Mouse (Mus musculus): ENCODE results near the gene Fry. TPM values are rescaled to one million over a fixed set of nuclear protein-coding genes. Genes with fewer than 3 reads are reported as not detected.

Fry gene
- polyA plus RNA-seq, 1 experiment from 2014 or later, result 22.4 TPM

DNA sequence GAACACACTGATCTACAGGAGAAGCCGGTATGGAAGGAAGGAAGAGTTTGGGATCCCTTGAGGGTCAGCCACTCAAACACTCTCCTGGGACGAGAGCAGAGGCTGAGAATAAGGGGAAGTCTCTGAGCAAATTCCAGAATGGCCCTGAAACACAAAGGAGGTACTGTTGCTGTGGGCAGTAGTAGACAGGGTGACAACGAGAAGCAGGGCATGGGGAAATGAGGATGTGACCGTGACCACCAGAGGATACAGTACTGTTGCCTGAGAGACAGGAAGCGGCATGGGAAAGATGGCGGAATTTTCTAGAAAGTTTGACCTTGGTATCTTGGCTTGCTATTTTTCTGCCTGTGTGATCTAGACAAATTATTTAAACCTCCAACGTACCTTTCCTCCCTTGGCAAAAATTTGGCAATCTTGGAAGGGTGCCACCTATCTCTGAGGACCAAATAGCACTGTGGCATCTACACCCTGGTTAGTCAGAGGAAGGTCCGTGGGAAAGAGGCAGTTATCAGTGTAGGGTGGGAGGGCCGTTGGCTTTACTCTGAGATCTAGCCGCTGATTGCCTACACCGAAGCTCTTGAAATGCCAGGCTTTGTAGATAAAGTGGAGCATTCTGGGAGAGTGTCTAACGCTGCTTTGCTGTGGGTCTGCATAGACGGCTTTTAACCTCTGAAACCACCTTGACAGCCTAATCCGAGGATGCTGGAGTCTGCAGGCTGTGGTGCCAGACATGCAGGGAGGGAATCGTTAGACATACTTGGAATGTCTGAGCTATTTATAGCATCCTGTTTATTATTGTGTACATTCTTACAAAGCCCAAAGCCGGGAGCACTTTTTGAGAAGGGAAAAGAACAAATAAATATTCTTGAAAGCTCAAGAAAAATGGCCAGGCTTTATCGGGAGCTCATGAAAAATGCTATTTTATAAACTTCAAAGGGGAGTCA, 266.1 kb downstream of the Fry start:
- no peaks in the 10 kb centered on the region for H3K36me3 ChIP-seq (ENCODE audit: control insufficient read depth, insufficient read depth, low read length)
- no peak overlapping the region for H3K27ac ChIP-seq (ENCODE audit: low read depth, low read length)
- ATAC-seq (ENCODE audit: low FRiP score) (no peak), DNase-seq (ENCODE audit: low spot score) (no peak)
- no peaks in the 10 kb centered on the region for H3K27me3 ChIP-seq (ENCODE audit: control insufficient read depth, insufficient read depth, low read length)
- H3K4me1 ChIP-seq (replicated peaks; ENCODE audit: control insufficient read depth, insufficient read depth, low read length), result no peaks in the 10 kb centered on the region
- no peak overlapping the region for H3K9ac ChIP-seq (ENCODE audit: low read depth, low read length)
- no peak overlapping the region for H3K4me3 ChIP-seq (ENCODE audit: low read depth, low read length)
- H3K4me2 ChIP-seq (replicated peaks; ENCODE audit: low read depth, low read length), result no peak overlapping the region
- H3K9me3 ChIP-seq (ENCODE audit: control insufficient read depth, low read length), result no peaks in the 10 kb centered on the region
- WGBS, result 83% methylated on average over 17 of the region's 17 CpGs

DNA sequence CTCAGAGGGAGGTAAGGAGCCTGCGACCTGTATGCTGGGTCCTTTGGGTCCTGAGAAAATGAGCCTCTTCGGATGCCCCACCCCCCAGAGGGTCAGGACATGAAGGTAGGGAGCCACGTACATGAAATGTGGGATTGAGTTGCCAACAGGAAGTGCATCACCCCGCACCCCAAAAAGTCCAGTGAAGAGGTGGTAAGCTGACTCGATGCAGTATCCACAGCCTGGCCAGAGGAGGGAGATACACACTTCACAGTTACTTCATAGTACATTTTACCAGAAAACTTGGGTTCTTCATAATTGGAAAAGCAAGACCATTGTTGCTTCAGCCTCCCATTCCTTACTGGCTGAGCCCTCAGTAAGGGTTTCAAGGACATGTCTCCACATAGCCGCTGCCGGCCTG, 266.8 kb downstream of the Fry start:
- Histone ChIP-seq H3K27ac (ENCODE audit: low read depth, low read length) (no peak overlapping the region), H3K27me3 (ENCODE audit: control insufficient read depth, insufficient read depth, low read length) (no peaks in the 10 kb centered on the region), H3K4me1 (replicated peaks; ENCODE audit: control insufficient read depth, insufficient read depth, low read length) (no peaks in the 10 kb centered on the region), H3K4me3 (ENCODE audit: low read depth, low read length) (no peak overlapping the region), H3K9ac (ENCODE audit: low read depth, low read length) (no peak overlapping the region), H3K36me3 (ENCODE audit: control insufficient read depth, insufficient read depth, low read length) (no peaks in the 10 kb centered on the region), H3K4me2 (replicated peaks; ENCODE audit: low read depth, low read length) (no peak overlapping the region), H3K9me3 (ENCODE audit: control insufficient read depth, low read length) (no peaks in the 10 kb centered on the region)
- no peak for ATAC-seq (ENCODE audit: low FRiP score)
- DNase-seq (ENCODE audit: low spot score), result no peak
- WGBS, result 85% methylated on average over 7 of the region's 7 CpGs

DNA sequence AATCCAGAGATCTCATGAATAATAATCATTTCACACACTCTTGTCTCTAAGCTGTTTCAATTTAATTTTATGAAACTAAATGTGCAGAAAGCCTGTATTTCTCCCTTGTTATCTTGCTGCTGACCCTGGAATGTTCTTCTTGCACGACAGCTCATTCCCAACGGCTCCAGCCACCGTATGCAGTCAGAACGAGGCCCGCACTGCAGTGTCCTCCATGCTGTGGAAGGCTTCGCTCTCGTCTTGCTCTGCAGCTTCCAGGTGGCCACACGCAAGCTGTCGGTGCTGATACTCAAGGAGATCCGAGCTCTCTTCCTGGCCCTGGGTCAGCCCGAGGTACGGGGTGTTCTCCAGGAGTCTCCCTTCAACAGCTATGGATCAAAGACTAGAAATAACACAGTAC, 270.2 kb downstream of the Fry start:
- DNase-seq (ENCODE audit: low spot score) (no peak), ATAC-seq (ENCODE audit: low FRiP score) (no peak)
- H3K4me1 ChIP-seq (replicated peaks; ENCODE audit: control insufficient read depth, insufficient read depth, low read length), result no peaks in the 10 kb centered on the region
- no peak overlapping the region for H3K27ac ChIP-seq (ENCODE audit: low read depth, low read length)
- WGBS, result 86% methylated on average over 12 of the region's 12 CpGs
- no peak overlapping the region for H3K9ac ChIP-seq (ENCODE audit: low read depth, low read length)
- no peaks in the 10 kb centered on the region for H3K36me3 ChIP-seq (ENCODE audit: control insufficient read depth, insufficient read depth, low read length)
- no peaks in the 10 kb centered on the region for H3K9me3 ChIP-seq (ENCODE audit: control insufficient read depth, low read length)
- no peak overlapping the region for H3K4me2 ChIP-seq (replicated peaks; ENCODE audit: low read depth, low read length)
- H3K27me3 ChIP-seq (ENCODE audit: control insufficient read depth, insufficient read depth, low read length), result no peaks in the 10 kb centered on the region
- no peak overlapping the region for H3K4me3 ChIP-seq (ENCODE audit: low read depth, low read length)

DNA sequence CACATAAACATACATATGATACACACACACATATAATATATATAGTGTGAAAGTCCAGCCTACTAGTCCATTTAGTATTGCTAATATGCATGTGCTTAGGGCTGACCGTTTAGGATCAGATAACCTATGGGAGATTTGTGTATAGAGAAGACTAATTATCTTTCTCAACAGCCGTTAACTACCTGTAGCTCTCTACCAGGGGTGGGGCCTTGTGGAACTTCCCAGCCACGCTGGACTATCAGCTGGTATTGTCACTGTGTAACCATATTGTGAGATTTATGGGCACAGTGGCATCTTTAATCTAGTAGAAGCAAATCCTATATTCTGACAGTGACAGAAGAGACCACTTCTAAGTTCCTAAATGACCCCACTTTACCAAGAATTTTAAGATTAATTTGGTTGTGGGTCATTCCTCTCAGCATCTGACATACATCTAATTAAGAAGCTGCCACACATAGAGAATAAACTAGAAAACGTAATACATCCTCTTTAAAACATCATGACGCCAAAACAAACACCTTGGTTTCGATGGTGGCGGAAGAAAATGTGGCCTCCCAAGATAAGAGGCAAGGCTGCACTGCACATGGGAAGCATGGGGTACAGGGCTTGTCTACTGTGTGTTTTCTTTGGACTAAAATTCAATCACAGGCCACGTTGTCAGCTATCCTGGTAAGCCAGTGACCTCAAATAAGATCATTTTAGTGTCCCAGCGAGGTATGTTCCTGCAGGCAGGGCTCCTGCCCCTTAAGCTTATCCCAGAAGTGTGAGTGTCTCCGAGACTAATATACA, 271.3 kb downstream of the Fry start:
- Histone ChIP-seq H3K27ac (ENCODE audit: low read depth, low read length) (no peak overlapping the region), H3K9me3 (ENCODE audit: control insufficient read depth, low read length) (no peaks in the 10 kb centered on the region), H3K36me3 (ENCODE audit: control insufficient read depth, insufficient read depth, low read length) (no peaks in the 10 kb centered on the region), H3K4me2 (replicated peaks; ENCODE audit: low read depth, low read length) (no peak overlapping the region), H3K4me1 (replicated peaks; ENCODE audit: control insufficient read depth, insufficient read depth, low read length) (no peaks in the 10 kb centered on the region), H3K4me3 (ENCODE audit: low read depth, low read length) (no peak overlapping the region), H3K9ac (ENCODE audit: low read depth, low read length) (no peak overlapping the region), H3K27me3 (ENCODE audit: control insufficient read depth, insufficient read depth, low read length) (no peaks in the 10 kb centered on the region)
- ATAC-seq (ENCODE audit: low FRiP score) (no peak), DNase-seq (ENCODE audit: low spot score) (no peak)
- 81% methylated on average over 10 of the region's 10 CpGs for WGBS

DNA sequence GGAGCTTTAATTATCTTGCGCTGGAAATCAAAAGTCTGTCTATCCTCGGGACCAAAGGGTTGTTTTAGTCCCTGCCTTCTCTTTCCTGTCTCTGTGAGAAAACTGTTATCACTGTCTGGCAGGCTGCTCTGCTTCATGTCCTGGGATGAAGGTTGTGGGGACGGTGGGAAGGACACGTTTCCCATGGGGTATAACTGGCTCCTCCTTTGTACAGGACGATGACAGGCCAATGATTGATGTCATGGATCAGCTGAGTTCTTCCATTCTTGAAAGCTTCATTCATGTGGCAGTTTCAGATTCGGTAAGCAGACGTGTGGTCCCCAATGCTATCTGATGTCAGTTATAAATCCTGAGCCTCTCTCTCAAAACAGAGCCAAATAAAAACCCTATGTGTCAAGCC, 272.0 kb downstream of the Fry start:
- no peaks in the 10 kb centered on the region for H3K4me1 ChIP-seq (replicated peaks; ENCODE audit: control insufficient read depth, insufficient read depth, low read length)
- ATAC-seq (ENCODE audit: low FRiP score) (no peak), DNase-seq (ENCODE audit: low spot score) (peak; percentile 26)
- no peaks in the 10 kb centered on the region for H3K27me3 ChIP-seq (ENCODE audit: control insufficient read depth, insufficient read depth, low read length)
- no peak overlapping the region for H3K4me2 ChIP-seq (replicated peaks; ENCODE audit: low read depth, low read length)
- 52% methylated on average over 7 of the region's 7 CpGs for WGBS
- no peak overlapping the region for H3K27ac ChIP-seq (ENCODE audit: low read depth, low read length)
- no peaks in the 10 kb centered on the region for H3K9me3 ChIP-seq (ENCODE audit: control insufficient read depth, low read length)
- H3K9ac ChIP-seq (ENCODE audit: low read depth, low read length), result no peak overlapping the region
- H3K4me3 ChIP-seq (ENCODE audit: low read depth, low read length), result no peak overlapping the region
- H3K36me3 ChIP-seq (ENCODE audit: control insufficient read depth, insufficient read depth, low read length), result no peaks in the 10 kb centered on the region

DNA sequence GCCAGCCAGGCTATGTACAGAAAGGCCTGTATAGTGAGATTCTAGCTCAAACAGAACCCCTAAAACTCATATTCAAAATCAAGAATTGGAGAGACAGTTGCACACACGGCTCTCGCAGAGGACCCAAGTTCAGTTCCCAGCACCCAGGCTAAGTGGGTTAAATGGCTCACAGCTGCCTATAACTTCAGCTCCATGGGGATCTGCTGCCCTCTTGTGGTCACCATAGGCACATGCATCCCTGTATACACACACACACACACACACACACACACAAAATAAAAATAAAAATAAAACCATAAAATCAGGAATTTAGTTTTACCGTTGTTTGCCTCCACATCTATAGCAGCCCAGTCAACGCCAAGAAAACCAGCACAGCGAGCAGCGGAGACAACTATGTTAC, 276.2 kb downstream of the Fry start:
- DNase-seq (ENCODE audit: low spot score) (no peak), ATAC-seq (ENCODE audit: low FRiP score) (no peak)
- 95% methylated on average over 6 of the region's 6 CpGs for whole genome bisulfite sequencing
- Histone ChIP-seq H3K9ac (ENCODE audit: low read depth, low read length) (no peak overlapping the region), H3K27me3 (ENCODE audit: control insufficient read depth, insufficient read depth, low read length) (no peaks in the 10 kb centered on the region), H3K36me3 (ENCODE audit: control insufficient read depth, insufficient read depth, low read length) (no peaks in the 10 kb centered on the region), H3K27ac (ENCODE audit: low read depth, low read length) (no peak overlapping the region), H3K4me3 (ENCODE audit: low read depth, low read length) (no peak overlapping the region), H3K4me1 (replicated peaks; ENCODE audit: control insufficient read depth, insufficient read depth, low read length) (no peaks in the 10 kb centered on the region), H3K9me3 (ENCODE audit: control insufficient read depth, low read length) (no peaks in the 10 kb centered on the region), H3K4me2 (replicated peaks; ENCODE audit: low read depth, low read length) (no peak overlapping the region)

DNA sequence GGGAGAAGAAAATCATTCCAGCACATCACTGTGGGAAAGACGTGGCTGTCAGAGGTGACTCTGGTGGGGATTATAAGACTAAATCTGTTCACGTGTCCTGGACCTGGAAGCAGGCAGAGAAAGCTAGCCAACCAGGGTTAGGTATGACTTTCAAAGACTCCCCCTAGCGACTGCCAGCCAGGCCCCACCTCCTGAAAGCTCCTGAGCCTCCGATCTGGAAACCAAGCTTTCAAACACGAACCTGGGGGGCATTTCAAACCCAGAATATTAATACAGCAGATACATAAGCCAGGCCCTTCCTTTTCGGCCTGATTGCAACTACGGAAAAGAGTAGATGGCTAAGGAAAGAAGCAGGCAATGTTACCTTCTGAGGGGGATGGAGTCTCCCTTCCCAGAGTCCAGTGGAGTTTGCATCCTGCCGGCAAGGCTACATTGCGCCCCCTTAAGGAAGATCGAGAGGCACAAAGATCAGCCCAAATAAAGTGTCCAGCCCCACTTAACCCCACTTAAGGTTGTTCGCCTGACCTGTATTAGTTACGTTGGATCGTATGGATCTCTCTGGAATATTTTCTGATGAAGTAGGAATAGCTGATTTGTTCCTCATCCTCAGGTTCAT, 284.5 kb downstream of the Fry start:
- no peak overlapping the region for H3K4me2 ChIP-seq (replicated peaks; ENCODE audit: low read depth, low read length)
- ATAC-seq (ENCODE audit: low FRiP score) (0 out of 2 replicates have a peak, but pooled peaks have one; percentile 19), DNase-seq (ENCODE audit: low spot score) (peak; percentile 27)
- WGBS, result 25% methylated on average over 13 of the region's 13 CpGs
- H3K4me3 ChIP-seq (ENCODE audit: low read depth, low read length), result no peak overlapping the region
- no peak overlapping the region for H3K9ac ChIP-seq (ENCODE audit: low read depth, low read length)
- no peaks in the 10 kb centered on the region; the same call in 1 of the 2 replicates for H3K9me3 ChIP-seq (ENCODE audit: control insufficient read depth, low read length)
- no peak overlapping the region for H3K27ac ChIP-seq (ENCODE audit: low read depth, low read length)
- H3K4me1 ChIP-seq (replicated peaks; ENCODE audit: control insufficient read depth, insufficient read depth, low read length), result no peaks in the 10 kb centered on the region
- H3K36me3 ChIP-seq (ENCODE audit: control insufficient read depth, insufficient read depth, low read length), result no peaks in the 10 kb centered on the region
- no peaks in the 10 kb centered on the region for H3K27me3 ChIP-seq (ENCODE audit: control insufficient read depth, insufficient read depth, low read length)

DNA sequence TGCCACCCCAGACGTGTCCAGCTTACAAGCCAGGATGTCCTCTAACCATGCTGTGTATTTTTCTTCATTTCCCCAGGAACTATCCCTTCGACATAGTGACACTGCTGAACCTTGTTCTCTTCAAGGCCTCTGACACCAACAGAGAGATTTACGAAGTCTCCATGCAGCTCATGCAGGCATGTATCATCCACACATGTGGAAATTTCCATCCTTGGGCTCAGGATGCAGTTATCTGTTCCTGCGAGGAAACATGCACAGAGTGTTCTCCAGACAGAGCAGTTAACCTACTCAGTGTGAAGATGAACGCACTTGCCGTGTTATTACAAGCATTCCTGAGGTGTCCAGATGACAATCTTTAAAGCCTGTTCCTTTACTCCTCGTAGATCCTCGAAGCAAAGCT, 286.4 kb downstream of the Fry start:
- ATAC-seq (ENCODE audit: low FRiP score), result no peak
- H3K27me3 ChIP-seq (ENCODE audit: control insufficient read depth, insufficient read depth, low read length), result no peaks in the 10 kb centered on the region
- no peaks in the 10 kb centered on the region for H3K36me3 ChIP-seq (ENCODE audit: control insufficient read depth, insufficient read depth, low read length)
- no peaks in the 10 kb centered on the region; the same call in 1 of the 2 replicates for H3K9me3 ChIP-seq (ENCODE audit: control insufficient read depth, low read length)
- no peak overlapping the region for H3K27ac ChIP-seq (ENCODE audit: low read depth, low read length)
- no peak for DNase-seq (ENCODE audit: low spot score)
- no peak overlapping the region for H3K4me2 ChIP-seq (replicated peaks; ENCODE audit: low read depth, low read length)
- no peaks in the 10 kb centered on the region for H3K4me1 ChIP-seq (replicated peaks; ENCODE audit: control insufficient read depth, insufficient read depth, low read length)
- no peak overlapping the region for H3K9ac ChIP-seq (ENCODE audit: low read depth, low read length)
- no peak overlapping the region for H3K4me3 ChIP-seq (ENCODE audit: low read depth, low read length)
- 80% methylated on average over 8 of the region's 8 CpGs for WGBS
